Mouse (Mus musculus) liver, adult 2 months (tissue): Measurements from ENCODE around the gene Bach2. TPM values are rescaled to one million over a fixed set of nuclear protein-coding genes. Genes with fewer than 3 reads are reported as not detected.

ENCODE experiments used
- DNase-seq: peaks from one replicate; pipeline ENCODE4 v3.0.0-alpha.2; 2011; ENCODE audit warnings: low read depth, low spot score; ENCODE audit errors: extremely low read depth
- H3K27ac ChIP-seq: fragments of 200-500 bp; replicated peaks from 2 replicates; pipeline ENCODE4 v1.5.1; 2012; ENCODE audit warnings: low read depth, mild to moderate bottlenecking, control low read depth, inconsistent platforms, low read length; ENCODE audit not compliant: insufficient read depth
- H3K27me3 ChIP-seq: fragments of 200-500 bp; 2 replicates; pipeline ENCODE4 v1.6.1; 2012; ENCODE audit warnings: mild to moderate bottlenecking, moderate library complexity, low read length, inconsistent platforms; ENCODE audit not compliant: control insufficient read depth, insufficient read depth
- H3K36me3 ChIP-seq: fragments of 200-500 bp; 2 replicates; pipeline ENCODE4 v1.6.1; 2012; ENCODE audit warnings: low read length, inconsistent platforms; ENCODE audit not compliant: control insufficient read depth, insufficient read depth
- H3K4me1 ChIP-seq: fragments of 200-500 bp; 2 replicates; pipeline ENCODE4 v1.6.1; 2011; ENCODE audit warnings: low read length; ENCODE audit not compliant: control insufficient read depth, insufficient read depth
- H3K4me3 ChIP-seq: fragments of 200-500 bp; 2 replicates; pipeline ENCODE4 v1.5.1; 2011; ENCODE audit warnings: low read depth, mild to moderate bottlenecking, control low read depth, low read length, moderate library complexity; ENCODE audit not compliant: insufficient read depth
- H3K79me2 ChIP-seq: fragments of 200-500 bp; 2 replicates; pipeline ENCODE4 v1.6.1; 2012; ENCODE audit warnings: inconsistent platforms, mild to moderate bottlenecking, low read length, moderate library complexity; ENCODE audit not compliant: control insufficient read depth, insufficient read depth
- H3K9ac ChIP-seq: fragments of 200-500 bp; 2 replicates; pipeline ENCODE4 v1.6.1; 2012; ENCODE audit warnings: low read depth, mild to moderate bottlenecking, control low read depth, inconsistent platforms, low read length
- CTCF ChIP-seq: fragments of 200-500 bp; IDR thresholded peaks from 2 replicates; pipeline ENCODE4 v1.5.1; 2011; ENCODE audit warnings: low read depth, low read length, control low read depth
- POLR2A ChIP-seq: fragments of 200-500 bp; IDR thresholded peaks from 2 replicates; pipeline ENCODE4 v1.6.1; 2011; ENCODE audit warnings: low read length, control low read depth; ENCODE audit not compliant: insufficient read depth; ENCODE audit errors: extremely low read depth
- WGBS: fragments of 180-500 bp; shearing (Covaris S2); methylation state at CpG from one replicate; pipeline ENCODE4 v1.1.7; 2018; 5-methylcytosine and 5-hydroxymethylcytosine counted together
- polyA plus RNA-seq: library from polyadenylated mRNA; depleted of rRNA; stranded (reverse); fragments of >200 nt; gene quantifications from 2 replicates; pipeline ENCODE4 v1.2.3, GENCODE M21; 2012
- total RNA-seq: library from RNA; depleted of rRNA; stranded (reverse); fragments of >200 nt; gene quantifications from 2 replicates; pipeline ENCODE4 v1.2.3, GENCODE M21; 2014

The Bach2 gene
- total and polyA plus RNA-seq, 2 experiments = 2.1 to 6.0 TPM

GRCm38 (mm10) chr4:32520628-32521360 is 282.2 kb downstream of the Bach2 start:
- Histone ChIP-seq H3K27ac (no peak overlapping the region), H3K4me1 (peaks cover 24% of the 10 kb centered on the region), H3K9ac (no peak overlapping the region), H3K27me3 (no peaks in the 10 kb centered on the region), H3K4me3 (no peak overlapping the region), H3K79me2 (no peaks in the 10 kb centered on the region), H3K36me3 (no peaks in the 10 kb centered on the region)
- no peak for TF ChIP-seq POLR2A
- TF ChIP-seq CTCF = no peak
- DNase-seq = peak; percentile 87
- 33% methylated on average over 18 of the region's 18 CpGs for WGBS

- no peak overlapping the region for H3K4me3 ChIP-seq
- no peak overlapping the region for H3K9ac ChIP-seq
- no peaks in the 10 kb centered on the region for H3K36me3 ChIP-seq
- H3K79me2 ChIP-seq = no peaks in the 10 kb centered on the region
- no peaks in the 10 kb centered on the region for H3K27me3 ChIP-seq
- H3K4me1 ChIP-seq = peaks cover 21% of the 10 kb centered on the region
- 26% methylated on average over 6 of the region's 6 CpGs for WGBS
- no peak for TF ChIP-seq CTCF
- no peak for TF ChIP-seq POLR2A
- peak; percentile 34 for DNase-seq
- no peak overlapping the region for H3K27ac ChIP-seq
Measured at GRCm38 (mm10) chr4:32521361-32521740, 282.7 kb downstream of the Bach2 start.

GRCm38 (mm10) chr4:32522013-32522412 is 283.4 kb downstream of the Bach2 start:
- TF ChIP-seq POLR2A (no peak), CTCF (no peak)
- Histone ChIP-seq H3K27ac (no peak overlapping the region), H3K4me3 (no peak overlapping the region), H3K9ac (no peak overlapping the region), H3K4me1 (peaks cover 19% of the 10 kb centered on the region), H3K36me3 (no peaks in the 10 kb centered on the region), H3K27me3 (no peaks in the 10 kb centered on the region), H3K79me2 (no peaks in the 10 kb centered on the region)
- 84% methylated on average over 2 of the region's 2 CpGs for WGBS
- no peak for DNase-seq

GRCm38 (mm10) chr4:32524282-32524681 is 285.7 kb downstream of the Bach2 start:
- Histone ChIP-seq H3K79me2 (0 out of 2 replicates have a peak, but pooled peaks cover 2% of the 10 kb centered on the region), H3K27ac (no peak overlapping the region), H3K4me3 (no peak overlapping the region), H3K9ac (no peak overlapping the region), H3K36me3 (no peaks in the 10 kb centered on the region), H3K4me1 (peaks cover 15% of the 10 kb centered on the region), H3K27me3 (no peaks in the 10 kb centered on the region)
- no peak for DNase-seq
- TF ChIP-seq POLR2A (no peak), CTCF (no peak)
- WGBS = 64% methylated on average over 2 of the region's 2 CpGs

GRCm38 (mm10) chr4:32525000-32525399 is 286.4 kb downstream of the Bach2 start:
- Histone ChIP-seq H3K4me1 (peaks cover 9% of the 10 kb centered on the region; the same call in 1 of the 2 replicates), H3K4me3 (no peak overlapping the region), H3K79me2 (0 out of 2 replicates have a peak, but pooled peaks cover 2% of the 10 kb centered on the region), H3K27ac (no peak overlapping the region), H3K9ac (no peak overlapping the region), H3K27me3 (no peaks in the 10 kb centered on the region), H3K36me3 (no peaks in the 10 kb centered on the region)
- 91% methylated on average over 5 of the region's 5 CpGs for WGBS
- no peak for DNase-seq
- TF ChIP-seq CTCF (no peak), POLR2A (no peak)

- H3K27ac ChIP-seq = no peak overlapping the region
- no peak overlapping the region for H3K4me3 ChIP-seq
- WGBS = 95% methylated on average over 9 of the region's 9 CpGs
- no peak for DNase-seq
- H3K27me3 ChIP-seq = no peaks in the 10 kb centered on the region
- no peak overlapping the region for H3K9ac ChIP-seq
- no peaks in the 10 kb centered on the region for H3K36me3 ChIP-seq
- no peak for TF ChIP-seq CTCF
- TF ChIP-seq POLR2A = no peak
- H3K4me1 ChIP-seq = peaks cover 4% of the 10 kb centered on the region; the same call in 1 of the 2 replicates
- 0 out of 2 replicates have a peak, but pooled peaks cover 2% of the 10 kb centered on the region for H3K79me2 ChIP-seq
Measured at GRCm38 (mm10) chr4:32526228-32526836, 287.7 kb downstream of the Bach2 start.
